Mouse (Mus musculus) myocyte (in vitro differentiated cells): ENCODE measurements around the gene Bst2.

Experiments
- CEBPB ChIP-seq: IDR thresholded peaks from 2 replicates; pipeline ENCODE4 v1.6.1; 2011; ENCODE audit warnings: mild to moderate bottlenecking, moderate library complexity; ENCODE audit not compliant: poor library complexity, insufficient read depth, severe bottlenecking
- E2F4 ChIP-seq: IDR thresholded peaks from one replicate; pipeline ENCODE4 v1.6.1; 2011; ENCODE audit warnings: mild to moderate bottlenecking, control low read depth, moderate library complexity; ENCODE audit not compliant: insufficient read depth
- MAX ChIP-seq: IDR thresholded peaks from one replicate; pipeline ENCODE4 v1.6.1; 2011; ENCODE audit warnings: low read depth, mild to moderate bottlenecking, control low read depth
- POLR2A ChIP-seq: IDR thresholded peaks from one replicate; pipeline ENCODE4 v1.6.1; 2011; ENCODE audit warnings: low read depth, mild to moderate bottlenecking, control low read depth, moderate library complexity; ENCODE audit not compliant: insufficient read length
- POLR2AphosphoS2 ChIP-seq: IDR thresholded peaks from one replicate; pipeline ENCODE4 v1.6.1; 2011; ENCODE audit warnings: low read depth, control low read depth; ENCODE audit not compliant: insufficient read length
- REST ChIP-seq: IDR thresholded peaks from one replicate; pipeline ENCODE4 v1.6.1; 2011; ENCODE audit warnings: mild to moderate bottlenecking, control low read depth, moderate library complexity; ENCODE audit not compliant: insufficient read depth, insufficient read length
- TCF12 ChIP-seq: IDR thresholded peaks from one replicate; pipeline ENCODE4 v1.6.1; 2011; ENCODE audit warnings: mild to moderate bottlenecking, control low read depth; ENCODE audit not compliant: poor library complexity, insufficient read depth, severe bottlenecking
- TCF3 ChIP-seq: IDR thresholded peaks from one replicate; pipeline ENCODE4 v1.6.1; 2011; ENCODE audit warnings: low read depth, control low read depth; ENCODE audit not compliant: insufficient read length
- USF1 ChIP-seq: IDR thresholded peaks from one replicate; pipeline ENCODE4 v1.6.1; 2011; ENCODE audit warnings: low read depth, mild to moderate bottlenecking, control low read depth, moderate library complexity

GRCm38 (mm10) chr8:71496481-71496880 lies 40.8 kb downstream of the Bst2 start:
- TF ChIP-seq E2F4 (no peak), TCF3 (no peak), MAX (no peak), POLR2A (peak; percentile 35), USF1 (no peak), CEBPB (no peak), REST (no peak), TCF12 (no peak), POLR2AphosphoS2 (peak; percentile 52)
